Mouse (Mus musculus): ENCODE measurements around the gene Rassf10. TPM values are rescaled to one million over a fixed set of nuclear protein-coding genes. Genes with fewer than 3 reads are reported as not detected.

The Rassf10 gene
- 2.7 TPM for polyA plus RNA-seq (2014; fragmentation: Illumina TruSeq; extraction: RNeasy Lipid Tissue Mini Kit (QIAGEN cat#74804); ENCODE audit: low read depth, low replicate concordance)

GRCm38 (mm10) chr7:112953777-112954291, at the start of gene Rassf10:
Gene Rassf10, plus strand, starts transcription at chr7:112953962.

Measured in adipose tissue, adult 10 weeks (tissue).